Mouse (Mus musculus): ENCODE data around the gene Slc6a9.

The Slc6a9 gene

GRCm38 (mm10) chr4:117839366-117839765 lies 5.1 kb downstream of the Slc6a9 start:
- DNase-seq (ENCODE audit: low read depth, low spot score), result no peak

GRCm38 (mm10) chr4:117840821-117841220 lies 6.5 kb downstream of the Slc6a9 start:
- DNase-seq (ENCODE audit: low read depth, low spot score), result no peak

DNA sequence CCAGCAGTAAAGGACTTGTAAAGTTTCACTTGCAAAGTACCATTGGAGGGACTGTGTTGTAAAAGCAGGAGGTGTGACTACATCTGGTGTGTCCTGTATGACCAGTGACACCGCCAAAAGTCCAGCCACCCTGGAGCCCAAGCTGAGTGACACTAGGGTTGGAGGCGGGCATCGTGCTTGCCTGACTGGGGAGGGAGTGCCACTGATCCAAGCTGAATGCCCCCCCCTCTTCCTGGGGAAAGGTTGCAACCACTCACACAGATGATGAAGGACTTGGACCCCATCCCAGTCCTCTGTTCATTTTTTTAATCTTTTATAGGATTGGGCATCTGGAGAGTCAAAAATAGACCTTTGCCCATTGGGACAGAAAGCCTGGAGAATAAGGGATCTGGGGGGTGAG lies 7.3 kb downstream of the Slc6a9 start:
- DNase-seq (ENCODE audit: low read depth, low spot score), result no peak

- no peak for DNase-seq (ENCODE audit: low read depth, low spot score)
Observed at GRCm38 (mm10) chr4:117843101-117843500, 8.8 kb downstream of the Slc6a9 start.

DNA sequence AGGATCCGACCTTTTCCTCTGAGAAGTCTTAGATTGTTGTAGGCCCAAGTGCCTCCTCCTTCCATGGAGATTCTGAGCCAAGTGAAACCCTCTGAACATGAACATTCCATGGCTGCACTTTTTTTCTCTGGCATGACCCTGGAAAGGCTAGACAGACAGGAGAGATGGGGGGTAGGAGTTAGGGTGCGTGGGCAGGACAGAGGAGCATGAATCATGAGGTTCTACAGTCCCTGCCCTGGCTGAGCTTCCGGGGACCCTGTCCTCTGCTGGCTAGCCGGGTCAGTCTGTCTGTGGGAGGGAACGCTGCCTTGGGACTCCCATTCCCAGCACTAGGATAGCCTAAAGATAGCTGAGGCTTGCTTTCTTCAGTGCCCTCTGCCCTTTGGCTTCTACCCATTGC lies 10.2 kb downstream of the Slc6a9 start:
- no peak for DNase-seq (ENCODE audit: low read depth, low spot score)

GRCm38 (mm10) chr4:117845316-117845715 lies 11.0 kb downstream of the Slc6a9 start:
- no peak for DNase-seq (ENCODE audit: low read depth, low spot score)

GRCm38 (mm10) chr4:117846261-117846660 lies 12.0 kb downstream of the Slc6a9 start:
- DNase-seq (ENCODE audit: low read depth, low spot score), result no peak

DNA sequence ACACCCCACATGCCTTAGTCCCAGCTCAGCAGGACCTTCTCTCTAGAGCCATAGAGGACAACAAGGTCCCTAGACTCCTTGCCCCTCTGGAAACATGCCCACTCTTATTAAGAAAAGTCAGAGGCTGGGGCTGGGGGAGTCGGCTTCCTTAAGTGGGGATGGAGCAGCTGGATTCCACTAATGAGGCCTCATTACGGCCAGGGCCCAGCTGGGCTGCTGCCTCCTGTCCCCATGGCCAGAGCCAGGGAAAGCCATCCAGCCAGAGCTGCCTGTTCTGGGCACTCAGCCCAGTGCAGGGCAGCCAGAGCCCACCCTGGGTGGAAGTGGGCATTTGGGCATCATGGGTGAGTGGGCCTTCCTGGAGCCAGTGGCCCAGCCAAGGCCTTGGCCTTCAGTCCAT lies 12.7 kb downstream of the Slc6a9 start:
- no peak for DNase-seq (ENCODE audit: low read depth, low spot score)

DNA sequence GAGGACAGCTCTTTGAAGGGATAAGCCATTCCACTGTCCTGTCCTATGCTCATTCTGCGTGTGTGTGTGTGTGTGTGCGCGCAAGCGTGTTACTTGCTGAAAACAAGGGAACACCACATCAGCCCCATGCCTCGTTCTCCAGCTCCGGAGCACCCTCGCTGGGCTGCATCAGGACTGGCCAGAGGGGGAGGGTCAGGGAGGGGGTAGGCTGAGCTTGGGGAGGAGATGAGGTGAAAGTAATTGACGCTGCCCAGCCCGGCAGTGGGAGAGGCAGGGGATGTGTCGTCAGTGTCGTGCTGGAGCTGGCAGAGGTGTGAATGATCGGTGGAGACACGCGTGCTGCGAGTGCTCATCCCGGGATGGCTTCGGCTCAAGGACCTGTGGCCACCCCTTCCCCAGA lies 14.8 kb downstream of the Slc6a9 start:
- DNase-seq (ENCODE audit: low read depth, low spot score), result no peak

DNA sequence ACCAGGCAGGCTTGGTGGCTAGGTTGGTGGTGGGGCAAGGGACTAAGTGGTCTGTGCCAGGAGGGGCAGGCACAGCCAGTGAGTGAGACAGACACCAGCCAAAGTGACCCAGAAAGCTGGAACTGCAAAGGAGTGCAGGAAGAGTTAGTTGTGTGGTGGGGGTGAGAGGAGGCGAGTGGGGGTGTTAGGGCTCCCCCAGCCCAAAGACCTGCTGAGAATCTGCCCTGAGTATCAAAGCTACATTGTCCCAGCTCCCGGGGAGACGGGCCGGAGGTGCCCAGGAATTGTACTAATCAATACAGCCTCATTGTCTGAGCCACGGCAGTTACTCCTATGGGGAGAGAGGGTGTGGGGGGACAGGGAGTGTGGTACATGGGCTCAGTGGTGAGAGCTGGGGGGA lies 15.2 kb downstream of the Slc6a9 start:
- DNase-seq (ENCODE audit: low read depth, low spot score), result no peak

DNA sequence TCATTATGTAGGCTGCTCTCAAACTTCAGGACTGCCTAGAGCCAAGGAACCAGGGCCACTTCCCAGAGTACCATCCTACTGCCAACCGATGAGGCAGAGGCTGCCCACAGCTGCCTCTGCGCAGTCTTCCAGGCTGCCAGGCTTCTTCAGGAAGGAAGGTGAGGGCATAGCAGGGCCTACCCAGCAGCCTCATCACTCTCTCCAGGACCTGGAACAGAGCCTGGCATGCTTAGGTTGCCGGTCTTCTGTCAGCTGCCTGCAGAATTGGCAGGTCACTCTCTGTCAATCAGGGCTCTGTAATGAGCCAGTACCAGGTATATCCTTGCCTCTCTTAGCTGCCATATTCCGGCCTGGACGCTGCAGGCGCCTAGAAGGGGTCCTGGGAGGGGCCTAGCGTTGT lies 15.9 kb downstream of the Slc6a9 start:
- no peak for DNase-seq (ENCODE audit: low read depth, low spot score)

DNA sequence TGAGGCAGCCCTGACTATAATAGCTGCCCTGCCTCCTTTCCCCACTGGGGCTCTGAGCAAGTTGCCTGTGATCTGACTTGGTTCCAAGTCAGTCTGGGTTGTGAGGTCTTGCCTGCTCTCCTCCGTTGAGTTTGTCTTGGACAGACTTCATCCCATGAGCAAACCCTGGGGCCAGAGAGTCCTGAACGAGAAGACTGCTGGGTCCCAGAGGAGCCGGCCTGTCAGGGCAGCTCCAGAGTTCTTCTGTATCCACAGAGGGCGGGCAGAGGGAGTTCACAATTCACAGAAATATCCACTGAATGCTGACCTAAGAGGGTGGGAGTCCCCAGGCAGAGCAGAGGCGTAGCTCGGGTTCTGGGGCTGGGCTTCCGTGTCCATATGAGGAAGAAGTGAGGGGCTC lies 16.6 kb downstream of the Slc6a9 start:
- no peak for DNase-seq (ENCODE audit: low read depth, low spot score)

DNA sequence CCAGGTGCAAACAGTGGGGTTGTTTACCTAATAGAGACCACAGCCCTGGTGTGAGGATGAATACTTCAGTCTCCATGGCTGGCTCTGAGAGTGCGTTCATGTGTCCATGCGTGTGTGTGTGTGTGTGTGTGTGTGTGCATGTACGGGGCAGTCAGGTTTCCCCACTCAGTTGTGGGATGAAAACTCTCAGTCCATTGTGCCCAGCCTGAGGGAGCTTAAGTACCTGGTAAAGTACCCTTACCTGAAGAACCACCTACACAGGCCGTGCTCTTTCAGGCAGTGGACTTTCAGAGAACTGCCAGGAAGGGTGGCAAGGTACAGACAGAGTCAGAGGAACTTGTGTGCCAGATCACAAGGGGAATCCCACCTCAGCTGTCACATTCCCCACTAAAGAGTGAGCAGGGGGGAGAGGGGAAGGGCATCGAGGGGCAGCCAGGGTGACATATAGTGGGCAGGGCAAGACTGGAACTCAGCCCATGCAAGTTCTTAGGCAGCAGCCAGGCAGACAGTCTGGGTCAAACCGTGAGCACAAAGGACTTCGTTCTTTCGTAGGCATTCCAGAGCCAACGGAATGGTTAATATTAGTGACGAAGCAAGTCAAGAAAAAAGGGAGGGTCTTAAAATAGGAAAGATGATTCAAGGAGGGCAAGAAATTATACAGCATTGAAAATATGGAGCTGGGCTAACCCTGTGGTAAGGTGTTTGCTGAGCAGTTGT lies 18.0 kb downstream of the Slc6a9 start:
- no peak for DNase-seq (ENCODE audit: low read depth, low spot score)

GRCm38 (mm10) chr4:117855146-117855545 lies 20.8 kb downstream of the Slc6a9 start:
- no peak for DNase-seq (ENCODE audit: low read depth, low spot score)

GRCm38 (mm10) chr4:117858794-117859193 lies 24.5 kb downstream of the Slc6a9 start:
- DNase-seq (ENCODE audit: low read depth, low spot score), result no peak

DNA sequence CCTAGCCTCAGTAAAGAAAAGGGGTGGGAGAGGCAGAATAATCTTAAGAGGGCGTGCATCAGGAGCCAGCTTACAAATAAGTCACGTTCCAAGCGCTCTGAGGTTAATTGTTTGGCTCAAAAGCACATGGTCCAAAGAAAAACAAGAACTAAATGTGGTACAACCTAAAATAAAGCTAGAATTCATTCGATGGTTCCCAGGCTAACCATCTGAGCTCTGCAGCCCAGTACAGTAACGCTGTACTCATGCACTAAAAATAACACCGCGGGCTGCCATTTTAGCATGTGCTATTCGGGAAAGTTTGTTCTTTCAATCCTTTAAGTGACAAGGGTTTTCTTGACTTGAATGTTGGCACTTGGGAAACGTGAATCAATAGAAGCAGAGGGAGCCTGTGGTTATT lies 26.3 kb downstream of the Slc6a9 start:
- no peak for DNase-seq (ENCODE audit: low read depth, low spot score)

DNA sequence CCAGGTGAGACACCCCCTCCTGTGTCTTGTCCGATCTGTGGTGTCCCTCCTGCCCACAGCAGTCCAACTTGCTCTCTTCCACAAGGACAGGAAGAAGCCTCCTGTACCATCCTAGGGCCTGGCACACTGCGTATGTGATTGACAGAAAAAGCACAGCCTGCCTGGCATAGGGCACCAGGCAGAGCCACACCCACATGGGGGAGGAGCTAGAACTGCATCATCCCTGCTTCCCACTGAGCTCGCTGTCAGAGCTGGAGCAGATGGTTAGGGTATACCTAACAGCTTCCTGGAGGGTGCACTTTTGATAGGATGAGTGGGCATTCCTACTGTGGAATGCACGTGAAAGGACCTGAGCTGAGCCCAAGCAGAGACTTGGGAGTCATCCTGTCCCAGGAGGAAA lies 28.5 kb downstream of the Slc6a9 start:
- DNase-seq (ENCODE audit: low read depth, low spot score), result no peak

- DNase-seq (ENCODE audit: low read depth, low spot score), result no peak
Observed at GRCm38 (mm10) chr4:117866083-117866482, 31.8 kb downstream of the Slc6a9 start.

DNA sequence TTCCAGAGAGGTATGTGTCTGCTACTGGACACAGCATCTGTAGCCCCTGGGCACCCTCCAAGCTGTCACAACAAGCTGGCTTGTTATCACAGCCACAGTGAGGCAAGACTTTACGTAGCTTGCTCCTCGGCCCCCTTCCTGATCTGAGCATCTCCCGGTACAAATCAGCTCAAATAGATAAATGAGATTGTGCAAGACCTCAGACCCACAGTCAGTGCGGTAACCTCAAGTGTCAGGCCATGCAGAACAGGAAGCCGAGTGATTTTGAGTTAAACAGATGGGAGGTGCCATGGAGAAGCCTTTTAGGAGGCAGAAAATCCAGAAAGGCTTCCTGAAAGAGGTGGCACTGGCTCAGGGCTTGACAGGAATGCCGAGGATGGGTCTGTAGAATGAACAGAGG lies 32.7 kb downstream of the Slc6a9 start:
- DNase-seq (ENCODE audit: low read depth, low spot score), result no peak

- DNase-seq (ENCODE audit: low read depth, low spot score), result no peak
Observed at GRCm38 (mm10) chr4:117867823-117868222, 33.5 kb downstream of the Slc6a9 start.

DNA sequence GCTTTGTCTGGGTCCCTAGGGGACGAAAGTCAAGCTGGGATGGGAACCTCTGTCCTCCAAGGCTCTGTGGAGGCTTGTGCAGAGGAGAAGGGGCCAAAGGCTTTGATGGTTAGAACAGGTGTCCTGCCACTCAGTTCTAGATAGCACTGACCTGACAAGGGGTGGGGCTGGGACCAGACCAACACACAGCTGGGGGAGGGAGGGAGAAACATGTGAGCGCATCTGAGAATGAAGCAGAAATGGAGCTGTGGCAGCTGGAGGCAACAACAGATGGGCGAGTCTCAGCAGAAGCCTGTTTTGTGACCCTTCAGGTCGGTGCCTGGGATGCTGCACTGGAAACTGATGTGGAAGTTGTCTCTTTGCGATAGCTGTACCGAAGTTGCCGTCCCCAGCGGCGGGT lies 35.0 kb downstream of the Slc6a9 start:
- DNase-seq (ENCODE audit: low read depth, low spot score), result no peak

GRCm38 (mm10) chr4:117870437-117870836 lies 36.1 kb downstream of the Slc6a9 start:
- DNase-seq (ENCODE audit: low read depth, low spot score), result no peak

DNA sequence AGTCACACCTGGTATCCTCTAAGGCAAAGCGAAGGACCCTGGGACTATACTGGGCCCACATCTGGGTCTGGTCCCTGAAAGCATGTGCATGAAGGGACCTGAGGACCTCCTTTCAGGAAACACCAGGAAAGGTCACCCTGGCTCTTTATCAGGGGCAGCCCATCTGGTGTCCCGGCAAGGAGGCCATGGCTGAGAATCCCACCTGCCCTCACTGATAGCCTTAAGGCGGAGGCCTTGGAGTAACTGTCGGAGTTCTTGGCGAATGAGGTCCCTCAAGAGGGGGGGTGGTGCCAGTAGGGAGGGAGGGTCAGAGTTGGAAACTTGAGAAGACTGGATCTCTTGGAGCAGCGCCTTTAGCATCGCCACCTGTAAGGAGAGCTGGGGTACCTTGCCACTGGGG lies 37.5 kb downstream of the Slc6a9 start:
- DNase-seq (ENCODE audit: low read depth, low spot score), result no peak

DNA sequence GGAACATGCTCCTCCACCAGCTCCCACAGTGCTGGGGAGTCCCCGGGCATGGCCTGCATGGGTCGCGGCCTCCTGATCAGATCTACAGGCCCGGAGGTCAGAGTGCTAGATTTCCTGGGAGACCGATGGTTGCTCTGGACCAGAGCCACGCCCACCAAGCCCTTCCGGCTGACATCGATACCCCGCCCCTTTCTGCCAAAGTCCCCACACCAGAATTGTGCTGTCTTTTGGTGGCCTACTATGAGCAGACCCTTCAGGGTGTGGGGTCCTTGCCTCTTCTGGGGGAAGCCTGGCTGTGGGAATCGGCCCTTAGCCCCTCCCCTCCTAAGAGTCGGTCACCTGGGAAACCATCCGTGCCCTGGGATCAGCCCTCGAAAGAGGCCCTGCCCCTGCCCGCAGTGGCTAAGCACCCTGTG lies 38.2 kb downstream of the Slc6a9 start, which contains the start of gene Ccdc24:
Gene Ccdc24, minus strand, starts transcription at position 87 of the 416 bp plus-strand sequence.
- DNase-seq (ENCODE audit: low read depth, low spot score), result peak; percentile 68

Measured in retina, adult 2 months (tissue).